Mouse (Mus musculus): ENCODE measurements around the gene Numbl. TPM values are rescaled to one million over a fixed set of nuclear protein-coding genes. Genes with fewer than 3 reads are reported as not detected.

Gene Numbl
- polyA plus RNA-seq, 1 experiment from 2014 or later = 3.6 TPM

DNA sequence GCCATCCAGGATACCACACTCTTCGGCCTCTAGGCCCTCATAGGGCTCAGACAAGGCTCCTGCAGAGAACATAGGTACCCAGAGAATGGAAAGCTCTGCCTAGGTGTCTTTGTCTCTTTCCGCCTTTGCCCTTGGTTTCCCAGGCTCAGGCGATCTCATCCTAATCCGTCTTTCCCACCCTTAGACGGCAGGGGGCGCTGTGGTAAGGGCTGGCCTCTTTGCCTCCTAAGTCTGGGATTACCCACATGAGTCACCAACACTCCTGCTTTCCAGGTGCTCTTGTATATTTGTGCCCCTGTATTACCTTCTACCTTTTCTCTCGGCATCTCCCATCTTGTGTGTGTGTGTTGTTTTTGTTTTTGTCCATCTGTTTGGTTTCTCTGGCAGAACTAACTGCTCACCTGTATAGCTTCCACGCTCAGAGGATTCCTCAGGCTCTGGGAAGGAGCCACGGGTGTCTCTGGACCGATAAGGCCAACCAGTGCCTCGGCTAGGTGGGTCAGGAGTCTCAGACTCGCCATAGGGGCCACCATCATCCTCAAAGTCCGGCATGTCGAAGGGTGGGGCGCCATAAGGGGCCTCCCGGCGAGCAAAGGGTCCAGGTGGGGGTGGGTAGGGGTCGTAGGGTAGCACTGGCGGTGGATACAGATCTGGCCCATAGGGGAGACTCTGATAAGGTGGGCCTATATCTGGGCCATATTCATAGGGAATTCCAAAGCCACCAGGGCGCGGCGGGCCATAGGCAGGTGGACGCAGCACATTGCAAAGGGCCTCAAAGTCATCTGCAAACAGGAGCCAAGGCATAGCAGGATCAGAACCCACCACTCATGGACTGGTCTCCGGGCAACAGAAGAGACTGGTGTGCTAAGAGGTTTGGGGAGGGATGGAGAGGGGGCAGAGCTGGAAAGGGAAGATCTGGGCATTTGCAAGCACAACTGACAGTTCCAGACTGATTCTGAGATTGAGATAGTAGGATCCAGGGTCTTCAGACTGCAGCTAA is 48.2 kb downstream of the Numbl start:
- no peaks in the 10 kb centered on the region for H3K4me1 ChIP-seq (replicated peaks; ENCODE audit: control insufficient read depth, insufficient read depth, low read length)
- H3K4me3 ChIP-seq (ENCODE audit: low read depth, low read length) = no peak overlapping the region
- no peak overlapping the region for H3K4me2 ChIP-seq
- ATAC-seq (replicated peaks; ENCODE audit: low FRiP score) (no peak), DNase-seq (ENCODE audit: low spot score) (no peak)
- H3K36me3 ChIP-seq (ENCODE audit: control insufficient read depth, insufficient read depth, low read length) = no peaks in the 10 kb centered on the region
- H3K9ac ChIP-seq (ENCODE audit: low read depth, low read length) = no peak overlapping the region
- no peak overlapping the region for H3K27ac ChIP-seq (ENCODE audit: low read depth, low read length)
- no peaks in the 10 kb centered on the region for H3K9me3 ChIP-seq (ENCODE audit: control insufficient read depth, low read length)
- WGBS = 66% methylated on average over 24 of the region's 24 CpGs
- peaks cover 38% of the 10 kb centered on the region for H3K27me3 ChIP-seq (replicated peaks; ENCODE audit: control insufficient read depth, insufficient read depth, low read length)

DNA sequence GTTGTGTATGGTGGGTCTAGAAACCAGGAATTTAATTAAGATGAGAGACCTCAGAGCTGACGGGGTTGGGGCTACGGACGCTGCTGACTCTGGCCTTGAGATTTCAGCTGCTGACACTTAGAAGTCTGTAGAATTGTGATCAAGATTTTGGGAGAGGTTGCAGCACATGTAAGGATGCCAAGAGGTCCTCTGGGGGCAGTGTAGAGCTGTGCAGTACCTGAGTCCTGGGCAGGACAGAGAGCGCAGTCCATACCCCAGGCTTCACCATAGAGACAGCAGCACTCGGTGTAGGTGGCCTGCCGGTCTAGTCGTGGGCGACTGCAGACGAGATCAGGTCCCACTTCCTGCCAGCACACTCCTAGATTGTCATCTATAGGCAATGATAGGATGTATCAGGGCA is 49.3 kb downstream of the Numbl start:
- no peak overlapping the region for H3K27ac ChIP-seq (ENCODE audit: low read depth, low read length)
- no peaks in the 10 kb centered on the region for H3K9me3 ChIP-seq (ENCODE audit: control insufficient read depth, low read length)
- no peak for ATAC-seq (replicated peaks; ENCODE audit: low FRiP score)
- H3K9ac ChIP-seq (ENCODE audit: low read depth, low read length) = no peak overlapping the region
- WGBS = 52% methylated on average over 9 of the region's 9 CpGs
- no peaks in the 10 kb centered on the region for H3K36me3 ChIP-seq (ENCODE audit: control insufficient read depth, insufficient read depth, low read length)
- H3K4me1 ChIP-seq (replicated peaks; ENCODE audit: control insufficient read depth, insufficient read depth, low read length) = no peaks in the 10 kb centered on the region
- no peak overlapping the region for H3K4me2 ChIP-seq
- H3K27me3 ChIP-seq (replicated peaks; ENCODE audit: control insufficient read depth, insufficient read depth, low read length) = peaks cover 41% of the 10 kb centered on the region
- H3K4me3 ChIP-seq (ENCODE audit: low read depth, low read length) = no peak overlapping the region
- DNase-seq (ENCODE audit: low spot score) = no peak

DNA sequence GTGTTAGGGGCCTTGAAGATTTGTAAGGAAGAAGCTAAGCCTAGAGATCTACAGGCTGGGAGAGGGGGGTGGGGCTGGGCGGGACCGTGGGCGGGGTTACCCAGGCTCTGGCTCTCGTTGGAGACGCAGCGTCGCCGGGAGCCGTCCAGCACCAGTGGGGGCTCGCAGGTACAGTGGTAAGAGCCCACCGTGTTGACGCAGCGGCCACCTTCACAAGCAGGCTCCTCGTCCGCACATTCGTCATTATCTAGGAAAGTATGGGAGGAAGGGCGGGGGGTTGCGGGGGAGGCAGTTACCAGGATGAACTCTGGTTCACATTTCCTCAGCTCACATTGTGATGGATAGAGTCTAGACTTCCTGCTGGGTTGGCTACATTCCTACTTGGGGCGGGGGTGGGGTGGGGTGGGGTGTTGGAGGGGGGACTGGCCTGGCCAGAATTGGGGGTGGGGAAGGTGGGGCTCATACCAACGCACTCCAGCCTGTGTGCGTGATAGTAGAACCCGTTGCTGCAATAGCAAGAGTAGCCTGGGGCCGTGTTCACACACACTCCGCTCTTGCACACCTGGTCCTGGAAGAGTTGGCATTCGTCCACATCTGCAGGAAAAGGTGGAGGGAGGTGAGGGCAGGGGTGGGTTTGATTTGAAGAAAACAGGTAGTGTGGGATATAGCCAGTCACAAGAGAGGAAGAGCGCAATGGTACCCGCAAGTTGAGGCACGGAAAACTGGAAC is 50.8 kb downstream of the Numbl start:
- H3K9me3 ChIP-seq (ENCODE audit: control insufficient read depth, low read length) = peaks cover 6% of the 10 kb centered on the region
- H3K4me1 ChIP-seq (replicated peaks; ENCODE audit: control insufficient read depth, insufficient read depth, low read length) = no peaks in the 10 kb centered on the region
- 10% methylated on average over 27 of the region's 28 CpGs for WGBS
- peak overlapping the region; percentile 59 for H3K4me2 ChIP-seq
- peak overlapping the region; percentile 31 for H3K4me3 ChIP-seq (ENCODE audit: low read depth, low read length)
- ATAC-seq (replicated peaks; ENCODE audit: low FRiP score) = peak; percentile 39; the same call in 1 of the 2 replicates
- peaks cover 36% of the 10 kb centered on the region for H3K27me3 ChIP-seq (replicated peaks; ENCODE audit: control insufficient read depth, insufficient read depth, low read length)
- DNase-seq (ENCODE audit: low spot score) = no peak
- no peaks in the 10 kb centered on the region; the same call in 1 of the 2 replicates for H3K36me3 ChIP-seq (ENCODE audit: control insufficient read depth, insufficient read depth, low read length)
- H3K27ac ChIP-seq (ENCODE audit: low read depth, low read length) = no peak overlapping the region
- no peak overlapping the region for H3K9ac ChIP-seq (ENCODE audit: low read depth, low read length)

- H3K27me3 ChIP-seq (replicated peaks; ENCODE audit: control insufficient read depth, insufficient read depth, low read length) = peaks cover 36% of the 10 kb centered on the region
- DNase-seq (ENCODE audit: low spot score) = no peak
- peaks cover 12% of the 10 kb centered on the region for H3K9me3 ChIP-seq (ENCODE audit: control insufficient read depth, low read length)
- no peak overlapping the region for H3K4me3 ChIP-seq (ENCODE audit: low read depth, low read length)
- H3K4me2 ChIP-seq = no peak overlapping the region
- no peaks in the 10 kb centered on the region; the same call in 1 of the 2 replicates for H3K36me3 ChIP-seq (ENCODE audit: control insufficient read depth, insufficient read depth, low read length)
- H3K27ac ChIP-seq (ENCODE audit: low read depth, low read length) = no peak overlapping the region
- WGBS = 50% methylated on average over 3 of the region's 3 CpGs
- no peaks in the 10 kb centered on the region for H3K4me1 ChIP-seq (replicated peaks; ENCODE audit: control insufficient read depth, insufficient read depth, low read length)
- ATAC-seq (replicated peaks; ENCODE audit: low FRiP score) = no peak
- no peak overlapping the region for H3K9ac ChIP-seq (ENCODE audit: low read depth, low read length)
These were observed 51.6 kb downstream of the Numbl start for GRCm38 (mm10) chr7:27309832-27310231.

DNA sequence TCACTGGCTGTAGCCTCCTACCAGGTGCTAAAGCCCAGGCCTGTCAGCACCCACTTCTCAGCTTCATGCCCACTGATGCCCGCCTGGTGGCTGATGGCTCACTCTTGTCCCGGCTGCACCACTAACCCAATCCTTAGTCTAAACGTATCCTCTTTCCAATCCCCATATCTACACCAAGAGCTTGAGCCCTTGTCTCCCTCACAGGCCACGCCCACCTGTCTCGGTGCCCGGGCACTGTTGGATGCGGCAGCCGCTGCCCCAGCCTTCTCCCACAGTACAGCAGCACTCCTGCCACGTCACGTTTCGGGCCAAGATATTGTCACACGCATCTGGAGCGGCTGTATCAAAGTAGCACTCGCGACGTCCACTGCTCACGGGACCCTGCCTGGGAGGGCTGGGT is 52.1 kb downstream of the Numbl start:
- WGBS = 7% methylated on average over 17 of the region's 17 CpGs
- no peaks in the 10 kb centered on the region; the same call in 1 of the 2 replicates for H3K36me3 ChIP-seq (ENCODE audit: control insufficient read depth, insufficient read depth, low read length)
- no peak for DNase-seq (ENCODE audit: low spot score)
- peak overlapping the region; percentile 40 for H3K4me2 ChIP-seq
- H3K9me3 ChIP-seq (ENCODE audit: control insufficient read depth, low read length) = peaks cover 12% of the 10 kb centered on the region
- peaks cover 33% of the 10 kb centered on the region for H3K27me3 ChIP-seq (replicated peaks; ENCODE audit: control insufficient read depth, insufficient read depth, low read length)
- H3K4me3 ChIP-seq (ENCODE audit: low read depth, low read length) = peak overlapping the region; percentile 7; the same call in 1 of the 2 replicates
- H3K4me1 ChIP-seq (replicated peaks; ENCODE audit: control insufficient read depth, insufficient read depth, low read length) = no peaks in the 10 kb centered on the region
- ATAC-seq (replicated peaks; ENCODE audit: low FRiP score) = no peak
- H3K27ac ChIP-seq (ENCODE audit: low read depth, low read length) = no peak overlapping the region
- no peak overlapping the region for H3K9ac ChIP-seq (ENCODE audit: low read depth, low read length)

- Histone ChIP-seq H3K9me3 (ENCODE audit: control insufficient read depth, low read length) (peaks cover 12% of the 10 kb centered on the region), H3K27me3 (replicated peaks; ENCODE audit: control insufficient read depth, insufficient read depth, low read length) (peaks cover 31% of the 10 kb centered on the region), H3K27ac (ENCODE audit: low read depth, low read length) (no peak overlapping the region), H3K4me2 (no peak overlapping the region), H3K4me3 (ENCODE audit: low read depth, low read length) (no peak overlapping the region), H3K9ac (ENCODE audit: low read depth, low read length) (no peak overlapping the region), H3K4me1 (replicated peaks; ENCODE audit: control insufficient read depth, insufficient read depth, low read length) (no peaks in the 10 kb centered on the region), H3K36me3 (ENCODE audit: control insufficient read depth, insufficient read depth, low read length) (no peaks in the 10 kb centered on the region; the same call in 1 of the 2 replicates)
- DNase-seq (ENCODE audit: low spot score) (no peak), ATAC-seq (replicated peaks; ENCODE audit: low FRiP score) (no peak)
- 26% methylated on average over 8 of the region's 8 CpGs for WGBS
These were observed 52.8 kb downstream of the Numbl start for GRCm38 (mm10) chr7:27310996-27311535.

GRCm38 (mm10) chr7:27311651-27312284 is 53.5 kb downstream of the Numbl start:
- H3K27ac ChIP-seq (ENCODE audit: low read depth, low read length) = no peak overlapping the region
- no peak overlapping the region for H3K9ac ChIP-seq (ENCODE audit: low read depth, low read length)
- no peaks in the 10 kb centered on the region; the same call in 1 of the 2 replicates for H3K36me3 ChIP-seq (ENCODE audit: control insufficient read depth, insufficient read depth, low read length)
- ATAC-seq (replicated peaks; ENCODE audit: low FRiP score) (no peak), DNase-seq (ENCODE audit: low spot score) (no peak)
- peaks cover 12% of the 10 kb centered on the region for H3K9me3 ChIP-seq (ENCODE audit: control insufficient read depth, low read length)
- WGBS = 79% methylated on average over 12 of the region's 12 CpGs
- no peaks in the 10 kb centered on the region for H3K4me1 ChIP-seq (replicated peaks; ENCODE audit: control insufficient read depth, insufficient read depth, low read length)
- peaks cover 26% of the 10 kb centered on the region for H3K27me3 ChIP-seq (replicated peaks; ENCODE audit: control insufficient read depth, insufficient read depth, low read length)
- H3K4me3 ChIP-seq (ENCODE audit: low read depth, low read length) = no peak overlapping the region
- H3K4me2 ChIP-seq = no peak overlapping the region

DNA sequence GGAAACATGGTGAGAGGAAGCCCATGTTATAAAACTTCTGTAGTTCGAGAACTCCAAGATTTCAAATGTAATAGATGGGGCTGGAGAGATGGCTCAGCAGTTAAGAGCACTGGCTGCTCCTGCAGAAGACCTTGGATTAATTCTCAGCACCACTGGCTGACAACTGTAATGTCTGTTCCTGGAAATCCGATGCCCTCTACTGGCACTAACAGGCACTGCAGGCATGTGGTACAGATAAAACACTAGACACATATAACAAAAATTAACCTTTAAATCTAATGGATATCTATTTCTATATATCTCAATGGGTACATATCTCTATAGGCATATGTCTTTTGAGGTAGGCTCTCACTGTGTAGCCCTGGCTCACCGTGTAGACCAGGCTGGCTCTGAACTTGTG is 56.2 kb downstream of the Numbl start:
- H3K36me3 ChIP-seq (ENCODE audit: control insufficient read depth, insufficient read depth, low read length) = no peaks in the 10 kb centered on the region; the same call in 1 of the 2 replicates
- H3K27ac ChIP-seq (ENCODE audit: low read depth, low read length) = no peak overlapping the region
- no peak for DNase-seq (ENCODE audit: low spot score)
- H3K9ac ChIP-seq (ENCODE audit: low read depth, low read length) = no peak overlapping the region
- 81% methylated on average over 3 of the region's 3 CpGs for WGBS
- no peaks in the 10 kb centered on the region for H3K4me1 ChIP-seq (replicated peaks; ENCODE audit: control insufficient read depth, insufficient read depth, low read length)
- H3K9me3 ChIP-seq (ENCODE audit: control insufficient read depth, low read length) = peaks cover 12% of the 10 kb centered on the region
- H3K4me2 ChIP-seq = no peak overlapping the region
- no peak for ATAC-seq (replicated peaks; ENCODE audit: low FRiP score)
- H3K4me3 ChIP-seq (ENCODE audit: low read depth, low read length) = no peak overlapping the region
- peaks cover 23% of the 10 kb centered on the region for H3K27me3 ChIP-seq (replicated peaks; ENCODE audit: control insufficient read depth, insufficient read depth, low read length)
